Mouse (Mus musculus) limb, embryonic 15.5 days (tissue): Measurements from ENCODE around the gene Fam131c. TPM values are rescaled to one million over a fixed set of nuclear protein-coding genes. Genes with fewer than 3 reads are reported as not detected.
A peak's percentile ranks its signal among the peaks of the same experiment; 100 is the strongest.

Experiments used
- ATAC-seq: fragments of 200-750 bp; cut with Nextera tagmentation; 2 replicates; pipeline ENCODE4 v1.8.0; 2017; ENCODE audit warnings: low read depth, moderate TSS enrichment; ENCODE audit not compliant: insufficient number of reproducible peaks, low FRiP score, low TSS enrichment
- H3K27ac ChIP-seq: fragments of 300-500 bp; sonication (generic); 2 replicates; pipeline ENCODE4 v1.5.1; 2015; ENCODE audit warnings: moderate library complexity, mild to moderate bottlenecking, inconsistent platforms
- H3K27me3 ChIP-seq: fragments of 300-500 bp; sonication (generic); 2 replicates; pipeline ENCODE4 v1.6.1; 2015; ENCODE audit warnings: inconsistent platforms
- H3K36me3 ChIP-seq: fragments of 300-500 bp; sonication (generic); 2 replicates; pipeline ENCODE4 v1.6.1; 2015; ENCODE audit warnings: inconsistent platforms
- H3K4me1 ChIP-seq: fragments of 300-500 bp; sonication (generic); 2 replicates; pipeline ENCODE4 v1.6.1; 2015; ENCODE audit warnings: inconsistent platforms
- H3K4me2 ChIP-seq: fragments of 300-500 bp; sonication (generic); 2 replicates; pipeline ENCODE4 v1.6.1; 2015; ENCODE audit warnings: mild to moderate bottlenecking, inconsistent platforms
- H3K4me3 ChIP-seq: fragments of 300-500 bp; sonication (generic); 2 replicates; pipeline ENCODE4 v1.5.1; 2015; ENCODE audit warnings: mild to moderate bottlenecking, inconsistent platforms
- H3K9ac ChIP-seq: fragments of 300-500 bp; sonication (generic); 2 replicates; pipeline ENCODE4 v1.6.1; 2015; ENCODE audit warnings: inconsistent platforms
- H3K9me3 ChIP-seq: fragments of 300-500 bp; sonication (generic); 2 replicates; pipeline ENCODE4 v1.6.1; 2016; ENCODE audit warnings: inconsistent platforms
- WGBS: fragments of 180-500 bp; shearing (Covaris S2); methylation state at CpG from one replicate; pipeline ENCODE4 v1.1.7; 2015; 5-methylcytosine and 5-hydroxymethylcytosine counted together
- polyA plus RNA-seq: library from polyadenylated mRNA; unstranded; fragments of >200 nt; fragmentation: Nextera tagmentation; extraction: Ambion mirVana; gene quantifications from 2 replicates; pipeline ENCODE4 v1.2.1, GENCODE M21; 2015

The Fam131c gene
- polyA plus RNA-seq, 1 experiment from 2014 or later = 1.6 TPM

- Histone ChIP-seq H3K27me3 (peaks cover 19% of the 10 kb centered on the region), H3K9ac (no peak overlapping the region), H3K4me2 (no peak overlapping the region), H3K9me3 (no peaks in the 10 kb centered on the region), H3K27ac (no peak overlapping the region), H3K4me1 (peaks cover 7% of the 10 kb centered on the region; the same call in 1 of the 2 replicates), H3K36me3 (no peaks in the 10 kb centered on the region), H3K4me3 (no peak overlapping the region)
- ATAC-seq = no peak
- WGBS = 25% methylated on average over 7 of the region's 7 CpGs
These were observed 7.2 kb upstream of the Fam131c start for GRCm38 (mm10) chr4:141360846-141361245.

GRCm38 (mm10) chr4:141362937-141363548 is 5.0 kb upstream of the Fam131c start:
- Histone ChIP-seq H3K27me3 (peaks cover 40% of the 10 kb centered on the region), H3K36me3 (no peaks in the 10 kb centered on the region), H3K9ac (no peak overlapping the region), H3K27ac (no peak overlapping the region), H3K4me1 (peaks cover 13% of the 10 kb centered on the region), H3K9me3 (no peaks in the 10 kb centered on the region), H3K4me2 (no peak overlapping the region), H3K4me3 (no peak overlapping the region)
- ATAC-seq = no peak
- WGBS = 26% methylated on average over 11 of the region's 11 CpGs

- WGBS = 67% methylated on average over 8 of the region's 8 CpGs
- no peak overlapping the region for H3K27ac ChIP-seq
- H3K9me3 ChIP-seq = no peaks in the 10 kb centered on the region
- H3K9ac ChIP-seq = no peak overlapping the region
- H3K36me3 ChIP-seq = no peaks in the 10 kb centered on the region
- no peak overlapping the region for H3K4me3 ChIP-seq
- no peak overlapping the region for H3K4me2 ChIP-seq
- H3K27me3 ChIP-seq = peaks cover 53% of the 10 kb centered on the region
- H3K4me1 ChIP-seq = peaks cover 17% of the 10 kb centered on the region
- ATAC-seq = no peak
These were observed 2.9 kb upstream of the Fam131c start for GRCm38 (mm10) chr4:141365126-141365525.

- H3K4me1 ChIP-seq = peaks cover 17% of the 10 kb centered on the region
- no peak overlapping the region for H3K4me3 ChIP-seq
- no peak overlapping the region for H3K9ac ChIP-seq
- no peak for ATAC-seq
- no peaks in the 10 kb centered on the region for H3K36me3 ChIP-seq
- H3K9me3 ChIP-seq = no peaks in the 10 kb centered on the region
- WGBS = 42% methylated on average over 7 of the region's 7 CpGs
- H3K4me2 ChIP-seq = no peak overlapping the region
- H3K27me3 ChIP-seq = peaks cover 53% of the 10 kb centered on the region
- H3K27ac ChIP-seq = no peak overlapping the region
These were observed 2.1 kb upstream of the Fam131c start for GRCm38 (mm10) chr4:141365876-141366275.

GRCm38 (mm10) chr4:141372426-141372825 is 4.4 kb downstream of the Fam131c start:
- Histone ChIP-seq H3K27me3 (peaks cover 19% of the 10 kb centered on the region), H3K4me1 (peaks cover 12% of the 10 kb centered on the region), H3K4me2 (no peak overlapping the region), H3K27ac (no peak overlapping the region), H3K9ac (no peak overlapping the region), H3K4me3 (no peak overlapping the region), H3K9me3 (no peaks in the 10 kb centered on the region), H3K36me3 (no peaks in the 10 kb centered on the region)
- ATAC-seq = no peak
- 88% methylated on average over 5 of the region's 5 CpGs for whole genome bisulfite sequencing

- no peak overlapping the region for H3K27ac ChIP-seq
- H3K9me3 ChIP-seq = no peaks in the 10 kb centered on the region
- ATAC-seq = no peak
- peaks cover 45% of the 10 kb centered on the region for H3K27me3 ChIP-seq
- no peak overlapping the region for H3K4me2 ChIP-seq
- no peak overlapping the region for H3K9ac ChIP-seq
- H3K36me3 ChIP-seq = no peaks in the 10 kb centered on the region
- 60% methylated on average over 8 of the region's 8 CpGs for WGBS
- H3K4me3 ChIP-seq = no peak overlapping the region
- H3K4me1 ChIP-seq = peaks cover 13% of the 10 kb centered on the region
These were observed 11.7 kb downstream of the Fam131c start for GRCm38 (mm10) chr4:141379674-141380073.

- Histone ChIP-seq H3K27ac (no peak overlapping the region), H3K36me3 (no peaks in the 10 kb centered on the region), H3K4me3 (peak overlapping the region; percentile 37), H3K4me1 (peaks cover 16% of the 10 kb centered on the region), H3K9ac (0 out of 2 replicates have a peak overlapping the region, but pooled peaks have one; percentile 28), H3K27me3 (peaks cover 47% of the 10 kb centered on the region), H3K4me2 (peak overlapping the region; percentile 71), H3K9me3 (no peaks in the 10 kb centered on the region)
- ATAC-seq = 0 out of 2 replicates have a peak, but pooled peaks have one; percentile 11
- WGBS = 1% methylated on average over 24 of the region's 25 CpGs
These were observed 14.4 kb downstream of the Fam131c start for GRCm38 (mm10) chr4:141382406-141382805.

- Histone ChIP-seq H3K4me3 (no peak overlapping the region), H3K4me1 (peaks cover 16% of the 10 kb centered on the region), H3K27ac (no peak overlapping the region), H3K36me3 (no peaks in the 10 kb centered on the region), H3K9me3 (no peaks in the 10 kb centered on the region), H3K4me2 (no peak overlapping the region), H3K9ac (no peak overlapping the region), H3K27me3 (peaks cover 46% of the 10 kb centered on the region)
- WGBS = 0% methylated on average over 7 of the region's 7 CpGs
- ATAC-seq = no peak
These were observed 17.3 kb downstream of the Fam131c start for GRCm38 (mm10) chr4:141385275-141385674.

- Histone ChIP-seq H3K36me3 (no peaks in the 10 kb centered on the region), H3K4me2 (no peak overlapping the region), H3K9me3 (no peaks in the 10 kb centered on the region), H3K27me3 (peaks cover 37% of the 10 kb centered on the region), H3K4me3 (no peak overlapping the region), H3K9ac (no peak overlapping the region), H3K27ac (no peak overlapping the region), H3K4me1 (peaks cover 16% of the 10 kb centered on the region)
- 68% methylated on average over 7 of the region's 7 CpGs for WGBS
- no peak for ATAC-seq
These were observed 18.1 kb downstream of the Fam131c start for GRCm38 (mm10) chr4:141386150-141386549.

GRCm38 (mm10) chr4:141387093-141387784 is 19.2 kb downstream of the Fam131c start:
- H3K27ac ChIP-seq = no peak overlapping the region
- no peak for ATAC-seq
- 18% methylated on average over 5 of the region's 5 CpGs for WGBS

GRCm38 (mm10) chr4:141387933-141388332 is 19.9 kb downstream of the Fam131c start:
- peaks cover 5% of the 10 kb centered on the region for H3K4me1 ChIP-seq
- H3K9ac ChIP-seq = no peak overlapping the region
- no peak overlapping the region for H3K27ac ChIP-seq
- 65% methylated on average over 5 of the region's 5 CpGs for WGBS
- no peak for ATAC-seq
- H3K9me3 ChIP-seq = no peaks in the 10 kb centered on the region
- no peak overlapping the region for H3K4me2 ChIP-seq
- peaks cover 20% of the 10 kb centered on the region for H3K27me3 ChIP-seq
- H3K4me3 ChIP-seq = no peak overlapping the region
- H3K36me3 ChIP-seq = no peaks in the 10 kb centered on the region

More at GRCm38 (mm10) chr4:141387093-141387784, 19.2 kb downstream of the Fam131c start:
- H3K4me2 ChIP-seq = no peak overlapping the region
- no peaks in the 10 kb centered on the region for H3K36me3 ChIP-seq
- no peak overlapping the region for H3K4me3 ChIP-seq
- peaks cover 27% of the 10 kb centered on the region for H3K27me3 ChIP-seq
- no peak overlapping the region for H3K9ac ChIP-seq
- H3K9me3 ChIP-seq = no peaks in the 10 kb centered on the region
- peaks cover 11% of the 10 kb centered on the region for H3K4me1 ChIP-seq

GRCm38 (mm10) chr4:141389366-141390150 is 21.5 kb downstream of the Fam131c start:
- H3K9me3 ChIP-seq = no peaks in the 10 kb centered on the region
- no peak for ATAC-seq
- H3K27me3 ChIP-seq = peaks cover 3% of the 10 kb centered on the region
- H3K36me3 ChIP-seq = no peaks in the 10 kb centered on the region
- no peak overlapping the region for H3K4me3 ChIP-seq
- no peak overlapping the region for H3K9ac ChIP-seq
- peaks cover 4% of the 10 kb centered on the region; the same call in 1 of the 2 replicates for H3K4me1 ChIP-seq
- no peak overlapping the region for H3K27ac ChIP-seq
- no peak overlapping the region for H3K4me2 ChIP-seq
- 64% methylated on average over 18 of the region's 18 CpGs for WGBS
